Mouse (Mus musculus) thymus, postnatal 4 days (tissue): ENCODE results near the gene Leprot.

Source experiments
- DNase-seq: peaks from one replicate; pipeline ENCODE4 v3.0.0; 2021

Leprot gene

GRCm38 (mm10) chr4:101647196-101647905 lies at the start of gene Leprot:
Gene Leprot (plus strand): TSS chr4:101647718.
- DNase-seq = peak; percentile 90

GRCm38 (mm10) chr4:101601758-101602157 lies 45.8 kb upstream of the Leprot start:
- peak; percentile 67 for DNase-seq

- no peak for DNase-seq
Measured at GRCm38 (mm10) chr4:101603635-101604034, 43.9 kb upstream of the Leprot start.

- DNase-seq = no peak
Measured at GRCm38 (mm10) chr4:101616520-101616919, 31.0 kb upstream of the Leprot start.

- no peak for DNase-seq
Measured at GRCm38 (mm10) chr4:101617742-101618141, 29.8 kb upstream of the Leprot start.

- no peak for DNase-seq
Measured at GRCm38 (mm10) chr4:101620206-101620605, 27.3 kb upstream of the Leprot start.

- DNase-seq = no peak
Measured at GRCm38 (mm10) chr4:101621241-101621640, 26.3 kb upstream of the Leprot start.

GRCm38 (mm10) chr4:101625278-101625677 lies 22.2 kb upstream of the Leprot start:
- DNase-seq = no peak

- DNase-seq = no peak
Measured at GRCm38 (mm10) chr4:101635596-101635995, 11.9 kb upstream of the Leprot start.

GRCm38 (mm10) chr4:101637472-101637871 lies 10.0 kb upstream of the Leprot start:
- no peak for DNase-seq

GRCm38 (mm10) chr4:101640631-101641030 lies 6.9 kb upstream of the Leprot start:
- DNase-seq = no peak

GRCm38 (mm10) chr4:101642708-101643107 lies 4.8 kb upstream of the Leprot start:
- no peak for DNase-seq

- no peak for DNase-seq
Measured at GRCm38 (mm10) chr4:101643216-101643615, 4.3 kb upstream of the Leprot start.

- no peak for DNase-seq
Measured at GRCm38 (mm10) chr4:101646857-101647195, 692 bp upstream of the Leprot start.

- DNase-seq = no peak
Measured at GRCm38 (mm10) chr4:101647976-101648642, 591 bp downstream of the Leprot start.

- no peak for DNase-seq
Measured at GRCm38 (mm10) chr4:101648745-101649144, 1.2 kb downstream of the Leprot start.

GRCm38 (mm10) chr4:101650961-101651360 lies 3.4 kb downstream of the Leprot start:
- no peak for DNase-seq

- no peak for DNase-seq
Measured at GRCm38 (mm10) chr4:101654256-101654655, 6.7 kb downstream of the Leprot start.

GRCm38 (mm10) chr4:101654788-101655414 lies 7.4 kb downstream of the Leprot start:
- no peak for DNase-seq

GRCm38 (mm10) chr4:101655415-101655790 lies 7.9 kb downstream of the Leprot start:
- no peak for DNase-seq

- no peak for DNase-seq
Measured at GRCm38 (mm10) chr4:101656056-101656455, 8.5 kb downstream of the Leprot start.

GRCm38 (mm10) chr4:101656956-101657570 lies 9.5 kb downstream of the Leprot start:
- no peak for DNase-seq

- peak; percentile 82 for DNase-seq
Measured at GRCm38 (mm10) chr4:101664160-101664750, 16.7 kb downstream of the Leprot start.
